ENCODE assay signal across 8 mouse cellular contexts in genomic region chr2:26483230-26483869, GRCm38 (mm10). TPM values are rescaled to one million over a fixed set of nuclear protein-coding genes. Genes with fewer than 3 reads are reported as not detected.
DNase-seq lines count a peak whose midpoint lies in the region; ATAC-seq and TF ChIP-seq lines count a peak whose summit lies in the region.

No protein-coding gene starts in this region.

- 47% methylated on average over 13 of the region's 13 CpGs for WGBS in intestine, embryonic 14.5 days

- no peak for DNase-seq in gastrocnemius, adult 2 months
- DNase-seq in gastrocnemius, postnatal 25 days: no peak
- DNase-seq in intestine, embryonic 14.5 days (ENCODE audit: low spot score): no peak
- DNase-seq in monocyte, adult 2 months (ENCODE audit: low read depth in 1 of 2, low spot score in 2 of 2): peak; percentile 68 to 70
- no peak for DNase-seq in frontal cortex, postnatal 25 days (ENCODE audit: low spot score in 2 of 2)
- DNase-seq in cerebellum, adult 18-20 months: no peak
- DNase-seq in thymus, adult 18-20 months: no peak

- peaks cover 49% of the 10 kb centered on the region for H3K36me3 ChIP-seq in intestine, embryonic 14.5 days (ENCODE audit: control insufficient read depth, insufficient read depth, low read length)

- H3K27ac ChIP-seq in gastrocnemius, adult 2 months: peak overlapping the region; percentile 62
- peak overlapping the region; percentile 65 for H3K27ac ChIP-seq in brown adipose tissue, adult 24 weeks (replicated peaks; ENCODE audit: low read depth, low read length)
- H3K27ac ChIP-seq in intestine, embryonic 14.5 days (ENCODE audit: low read depth): peak overlapping the region; percentile 68

- ATAC-seq in intestine, embryonic 14.5 days (replicated peaks; ENCODE audit: low FRiP score, low TSS enrichment, low read depth): no peak

- H3K27me3 ChIP-seq in intestine, embryonic 14.5 days (replicated peaks; ENCODE audit: control insufficient read depth, insufficient read depth, low read length): no peaks in the 10 kb centered on the region

- peak overlapping the region; percentile 26 for H3K4me3 ChIP-seq in gastrocnemius, adult 2 months
- H3K4me3 ChIP-seq in brown adipose tissue, adult 24 weeks (ENCODE audit: insufficient read depth, low read depth, low read length): no peak overlapping the region
- no peak overlapping the region for H3K4me3 ChIP-seq in intestine, embryonic 14.5 days (ENCODE audit: low read depth, low read length)

- H3K9ac ChIP-seq in intestine, embryonic 14.5 days (ENCODE audit: low read length): no peak overlapping the region

- no peak overlapping the region for H3K4me2 ChIP-seq in intestine, embryonic 14.5 days (ENCODE audit: low read length)

- TF ChIP-seq CTCF in gastrocnemius, adult 2 months (IDR thresholded peaks at IDR 0.05): no peak

- intact Hi-C loops in gastrocnemius, adult 2 months (cut with DNase I): no loop called here

- peaks cover 39% of the 10 kb centered on the region for H3K4me1 ChIP-seq in brown adipose tissue, adult 24 weeks (ENCODE audit: control insufficient read depth, insufficient read depth, insufficient read length, low read length)
- H3K4me1 ChIP-seq in intestine, embryonic 14.5 days (replicated peaks; ENCODE audit: control insufficient read depth, insufficient read depth, low read length): peaks cover 40% of the 10 kb centered on the region

- no peaks in the 10 kb centered on the region for H3K9me3 ChIP-seq in intestine, embryonic 14.5 days (ENCODE audit: control insufficient read depth, low read length)

RNA-seq across cellular contexts. Expression of gene Notch1, which starts 33.1 kb away (rescaled TPM):
- total RNA-seq in gastrocnemius, adult 2 months (2021): 10 to 100 TPM in 1 of 2 experiments, 1 to 10 TPM in 1; 6.9 to 11.9 TPM
- 1 to 10 TPM; 7.0 to 9.2 TPM for total RNA-seq in gastrocnemius, postnatal 25 days (2021)
- 5.6 and 8.9 TPM in 2 replicates for polyA plus RNA-seq in brown adipose tissue, adult 24 weeks (2012; ENCODE audit: insufficient read depth, insufficient read length, missing spikeins)
- 21.6 and 24.3 TPM in 2 replicates for polyA plus RNA-seq in intestine, embryonic 14.5 days (2014; fragmentation: Nextera tagmentation; extraction: Ambion mirVana)

RNA-seq across cellular contexts. Expression of gene Sec16a, which starts 38.3 kb away (rescaled TPM):
- 10 to 100 TPM; 27.2 to 30.4 TPM for total RNA-seq in gastrocnemius, adult 2 months (2021)
- total RNA-seq in gastrocnemius, postnatal 25 days (2021): 10 to 100 TPM; 22.0 to 23.9 TPM
- 21.0 and 21.6 TPM in 2 replicates for polyA plus RNA-seq in brown adipose tissue, adult 24 weeks (2012; ENCODE audit: insufficient read depth, insufficient read length, missing spikeins)
- polyA plus RNA-seq in intestine, embryonic 14.5 days (2014; fragmentation: Nextera tagmentation; extraction: Ambion mirVana): 33.7 and 39.8 TPM in 2 replicates

Comparison
In these comparisons a context has a peak if more than half of its experiments do, and no peak if none do; other contexts are left out.
1. DNase-seq: peak in monocyte, adult 2 months (2 of 2); none in gastrocnemius, adult 2 months (single experiment), gastrocnemius, postnatal 25 days (single experiment), intestine, embryonic 14.5 days (single experiment), frontal cortex, postnatal 25 days (0 of 2), cerebellum, adult 18-20 months (0 of 2) and thymus, adult 18-20 months (0 of 2).
2. Peak in every context shown above with its lines, with median percentiles within 50 percentile points of each other: H3K27ac ChIP-seq.